In the genomic region with DNA sequence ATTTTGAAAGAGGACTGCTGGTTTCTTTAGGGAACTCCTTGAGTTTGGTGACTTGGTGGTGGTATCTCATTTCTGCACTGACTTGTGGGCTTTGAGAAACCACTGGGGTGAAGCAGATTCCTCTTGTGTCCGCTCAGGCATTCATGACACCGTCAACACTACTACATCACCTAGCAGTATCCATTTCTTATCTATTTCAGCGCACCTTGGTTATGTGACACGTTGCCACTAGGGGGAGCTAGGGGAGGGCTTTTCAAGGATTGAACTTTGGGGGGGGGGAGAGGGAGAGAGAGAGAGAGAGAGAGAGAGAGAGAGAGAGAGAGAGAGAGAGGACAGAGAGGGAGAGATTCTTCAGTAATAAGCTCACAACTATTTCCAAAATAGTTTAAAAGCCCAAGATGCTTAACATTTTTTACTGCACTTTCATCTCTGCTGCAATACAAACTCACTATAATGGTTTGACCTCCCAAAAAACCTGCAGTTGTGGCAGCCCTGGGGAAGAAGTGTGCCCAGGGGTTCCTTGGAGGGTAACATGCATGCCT, we compare ENCODE assay signal across 9 mouse cellular contexts. TPM values are rescaled to one million over a fixed set of nuclear protein-coding genes. Genes with fewer than 3 reads are reported as not detected.
A peak's percentile ranks its signal among the peaks of the same experiment; 100 is the strongest.
DNase-seq lines count a peak whose midpoint lies in the region; ATAC-seq lines count a peak whose summit lies in the region.
"Had no signal": no experiment of that assay in that cellular context is flagged by ENCODE, and none has a peak within 500 bp of the region (broad histone marks: within the 10 kb centered on the region; RNA-seq: fewer than 3 reads in every experiment).

No protein-coding gene starts in this region.

- peaks cover 24% of the 10 kb centered on the region for H3K4me1 ChIP-seq in embryonic facial prominence, embryonic 14.5 days (ENCODE audit: control insufficient read depth, insufficient read depth, low read length)
- H3K4me1 ChIP-seq in midbrain, embryonic 15.5 days: peaks cover 64% of the 10 kb centered on the region

- no peak overlapping the region for H3K4me3 ChIP-seq in embryonic facial prominence, embryonic 14.5 days (ENCODE audit: low read depth, low read length)
- no peak overlapping the region for H3K4me3 ChIP-seq in midbrain, embryonic 15.5 days
- H3K4me3 ChIP-seq: lung, embryonic 15.5 days had no signal

- WGBS in embryonic facial prominence, embryonic 14.5 days: 14% methylated on average over 4 of the region's 4 CpGs
- 11% methylated on average over 4 of the region's 4 CpGs for WGBS in midbrain, embryonic 15.5 days

- ATAC-seq in embryonic facial prominence, embryonic 14.5 days (ENCODE audit: low read depth): no peak
- ATAC-seq in midbrain, embryonic 15.5 days (replicated peaks): no peak
- no peak for ATAC-seq in inflammation-experienced regulatory T-cells, adult 6 months

- DNase-seq in cerebellum, adult 8-10 months: peak; percentile 59
- no peak for DNase-seq in cerebellum, adult 9-11 months
- DNase-seq in left cerebral cortex, postnatal 25 days (ENCODE audit: low spot score in 2 of 2): peak; percentile 67 to 72
- no peak for DNase-seq in left cerebral cortex, adult 11 months (ENCODE audit: low spot score)
- DNase-seq in NIH3T3 (ENCODE audit: low read depth): peak; percentile 92
- peak; percentile 58 for DNase-seq in embryonic facial prominence, embryonic 14.5 days (ENCODE audit: low spot score)

- no peak overlapping the region for H3K27ac ChIP-seq in embryonic facial prominence, embryonic 14.5 days (replicated peaks; ENCODE audit: low read depth, low read length)
- H3K27ac ChIP-seq in midbrain, embryonic 15.5 days: peak overlapping the region; percentile 49; the same call in 1 of the 2 replicates
- H3K27ac ChIP-seq: lung, embryonic 15.5 days had no signal

- no peak overlapping the region for H3K4me2 ChIP-seq in embryonic facial prominence, embryonic 14.5 days (ENCODE audit: low read depth, low read length)
- H3K4me2 ChIP-seq in midbrain, embryonic 15.5 days: no peak overlapping the region
- H3K4me2 ChIP-seq: lung, embryonic 15.5 days had no signal

- no peaks in the 10 kb centered on the region for H3K9me3 ChIP-seq in embryonic facial prominence, embryonic 14.5 days (ENCODE audit: control insufficient read depth, low read length)
- no peaks in the 10 kb centered on the region for H3K9me3 ChIP-seq in midbrain, embryonic 15.5 days
- H3K9me3 ChIP-seq: lung, embryonic 15.5 days had no signal

- H3K27me3 ChIP-seq in embryonic facial prominence, embryonic 14.5 days (replicated peaks; ENCODE audit: control insufficient read depth, insufficient read depth, low read length): no peaks in the 10 kb centered on the region
- no peaks in the 10 kb centered on the region for H3K27me3 ChIP-seq in midbrain, embryonic 15.5 days (replicated peaks)
- H3K27me3 ChIP-seq: lung, embryonic 15.5 days had no signal

- H3K9ac ChIP-seq in embryonic facial prominence, embryonic 14.5 days (ENCODE audit: low read depth, low read length): no peak overlapping the region
- peak overlapping the region; percentile 19; the same call in 1 of the 2 replicates for H3K9ac ChIP-seq in midbrain, embryonic 15.5 days
- H3K9ac ChIP-seq: lung, embryonic 15.5 days had no signal

- H3K36me3 ChIP-seq in embryonic facial prominence, embryonic 14.5 days (ENCODE audit: control insufficient read depth, insufficient read depth, low read length): no peaks in the 10 kb centered on the region
- H3K36me3 ChIP-seq in midbrain, embryonic 15.5 days (replicated peaks): no peaks in the 10 kb centered on the region
- H3K36me3 ChIP-seq: lung, embryonic 15.5 days had no signal

- intact Hi-C loops in left cerebral cortex, postnatal 25 days (cut with DNase I): loop anchor here (2.0 to 5.0 kb wide), 4 partner anchors 111 to 617 kb away; no protein-coding TSS in a partner anchor

RNA-seq across cellular contexts. Expression of a gene that starts 33.8 kb away (rescaled TPM):
- total RNA-seq in left cerebral cortex, postnatal 25 days (2021): 10 to 100 TPM; 39.2 to 46.8 TPM
- polyA plus RNA-seq in embryonic facial prominence, embryonic 14.5 days (2014; fragmentation: Nextera tagmentation; extraction: Ambion mirVana): 44.9 and 52.1 TPM in 2 replicates
- polyA plus RNA-seq in midbrain, embryonic 15.5 days (2015; fragmentation: Nextera tagmentation; extraction: Ambion mirVana): 102 and 103 TPM in 2 replicates
- 10 to 100 TPM; 46.5 to 64.8 (median 52.8) TPM for polyA plus RNA-seq in inflammation-experienced regulatory T-cells, adult 6 months (2017; shearing (Covaris generic))

RNA-seq across cellular contexts. Expression of a gene that starts 37.2 kb away (rescaled TPM):
- total RNA-seq in left cerebral cortex, postnatal 25 days (2021): 1 to 10 TPM; 3.2 to 4.9 TPM
- polyA plus RNA-seq in embryonic facial prominence, embryonic 14.5 days (2014; fragmentation: Nextera tagmentation; extraction: Ambion mirVana): 94.6 and 117 TPM in 2 replicates
- polyA plus RNA-seq in midbrain, embryonic 15.5 days (2015; fragmentation: Nextera tagmentation; extraction: Ambion mirVana): 24.7 and 28.8 TPM in 2 replicates
- polyA plus RNA-seq in inflammation-experienced regulatory T-cells, adult 6 months (2017; shearing (Covaris generic)): 10 to 100 TPM; 18.8 to 61.4 (median 19.9) TPM

Comparison
In these comparisons a context has a peak if more than half of its experiments do, and no peak if none do; other contexts are left out.
1. DNase-seq: peak in cerebellum, adult 8-10 months (single experiment), left cerebral cortex, postnatal 25 days (2 of 2), NIH3T3 (single experiment) and embryonic facial prominence, embryonic 14.5 days (single experiment); none in cerebellum, adult 9-11 months (single experiment) and left cerebral cortex, adult 11 months (single experiment).